Mouse (Mus musculus): Measurements from ENCODE around the gene Naa40.

Gene Naa40

DNA sequence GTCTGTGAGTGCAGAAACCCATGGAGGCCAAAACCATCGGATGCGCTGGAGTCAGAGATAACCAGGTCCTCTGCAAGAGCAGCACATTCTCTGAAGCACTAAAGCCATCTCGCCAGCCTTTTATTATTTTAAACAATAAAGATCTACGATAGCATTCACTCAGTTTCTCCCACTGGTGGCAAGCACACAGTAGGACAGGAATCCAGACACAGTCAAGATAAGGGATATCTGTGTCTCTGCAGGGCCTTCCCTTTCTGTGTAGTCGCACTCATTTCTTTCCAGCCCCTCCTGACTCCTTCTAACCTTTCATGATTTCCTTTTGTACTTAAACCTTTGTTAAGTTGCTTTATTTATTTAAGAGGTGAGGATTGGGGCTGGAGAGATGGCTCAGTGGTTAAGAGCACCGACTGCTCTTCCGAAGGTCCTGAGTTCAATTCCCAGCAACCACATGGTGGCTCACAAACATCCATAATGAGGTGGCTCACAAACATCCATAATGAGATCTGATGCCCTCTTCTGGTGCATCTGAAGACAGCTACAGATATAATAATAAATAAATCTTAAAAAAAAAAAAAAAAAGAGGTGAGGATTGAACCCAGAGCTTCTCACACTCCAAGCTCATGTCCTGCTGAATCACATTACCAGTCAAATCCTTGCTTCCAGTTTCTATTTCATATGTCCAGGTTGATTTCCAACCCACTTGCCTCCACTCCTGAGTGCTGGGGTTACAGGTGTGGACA lies 30.9 kb downstream of the Naa40 start:
- DNase-seq: no peak

DNA sequence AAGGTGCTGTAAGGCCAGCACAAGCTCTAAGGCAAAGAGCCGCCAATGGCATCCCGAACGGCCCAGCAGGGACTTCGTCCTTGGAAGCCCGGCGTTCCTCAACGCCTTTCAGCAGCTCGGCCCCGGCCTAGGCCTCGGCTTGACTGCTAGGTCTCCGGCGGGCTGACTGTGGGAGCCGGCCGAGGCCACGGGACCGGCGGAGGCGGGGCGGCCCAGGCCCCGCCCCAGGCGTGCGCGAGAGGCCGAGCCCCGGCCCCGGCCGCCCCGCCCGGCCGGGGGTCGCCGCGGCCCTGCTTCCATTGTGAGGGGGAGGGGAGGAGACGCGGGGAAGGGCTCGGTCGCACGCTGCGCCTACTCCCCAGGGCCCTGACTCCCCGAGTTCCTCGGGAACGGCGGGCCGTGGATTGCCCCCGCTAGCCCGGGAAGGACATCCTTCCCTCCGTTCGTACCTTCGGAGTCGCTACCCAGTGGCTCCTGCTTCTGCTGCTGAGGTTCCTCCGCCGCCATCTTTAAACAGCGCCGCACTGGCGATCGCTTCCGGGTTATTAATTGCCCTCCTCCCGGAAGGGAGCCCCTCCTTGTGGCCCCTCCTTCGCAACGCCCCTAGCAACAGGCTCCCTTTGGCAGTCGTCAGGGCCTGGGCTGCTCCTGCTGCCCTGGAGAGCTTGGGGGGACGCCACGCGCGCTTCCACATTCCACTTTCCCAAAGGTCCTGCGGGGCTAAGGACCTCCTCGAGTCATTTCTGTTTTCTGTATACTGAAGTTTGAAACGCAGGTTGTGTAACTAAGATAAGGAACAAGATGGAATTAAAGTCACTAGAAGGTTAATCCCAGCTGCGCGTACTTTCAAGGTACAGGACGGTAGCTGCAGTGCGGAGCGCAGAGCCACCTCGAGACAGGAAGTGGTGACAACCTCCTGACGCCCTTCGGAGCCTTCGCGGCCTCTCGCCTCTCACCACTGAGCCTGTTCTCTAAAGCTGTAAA lies 34.9 kb downstream of the Naa40 start, which contains the start of gene Otub1:
Gene Otub1 (minus strand): TSS at position 564 of the 984 bp plus-strand sequence.
- peak; percentile 94 for DNase-seq

DNA sequence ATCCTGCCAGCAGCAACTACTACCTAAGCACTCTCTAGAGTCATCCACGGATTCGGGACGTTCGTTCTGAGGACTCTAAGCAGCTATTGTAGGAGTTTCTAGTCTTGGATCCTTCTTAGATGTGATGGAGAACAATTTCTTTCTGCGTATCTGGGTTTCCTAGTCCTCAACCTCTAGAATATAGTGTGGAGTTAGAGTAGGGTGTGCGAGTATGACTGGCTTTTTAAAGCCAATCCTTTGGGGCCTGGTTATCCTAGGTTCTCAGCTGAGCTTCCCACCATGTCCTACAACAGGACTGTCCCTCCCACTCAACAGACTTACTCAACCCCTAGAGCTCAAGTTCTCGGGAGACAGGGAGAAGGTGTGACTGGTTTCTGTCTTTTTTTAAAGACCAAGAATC lies 35.7 kb downstream of the Naa40 start:
- no peak for DNase-seq

DNA sequence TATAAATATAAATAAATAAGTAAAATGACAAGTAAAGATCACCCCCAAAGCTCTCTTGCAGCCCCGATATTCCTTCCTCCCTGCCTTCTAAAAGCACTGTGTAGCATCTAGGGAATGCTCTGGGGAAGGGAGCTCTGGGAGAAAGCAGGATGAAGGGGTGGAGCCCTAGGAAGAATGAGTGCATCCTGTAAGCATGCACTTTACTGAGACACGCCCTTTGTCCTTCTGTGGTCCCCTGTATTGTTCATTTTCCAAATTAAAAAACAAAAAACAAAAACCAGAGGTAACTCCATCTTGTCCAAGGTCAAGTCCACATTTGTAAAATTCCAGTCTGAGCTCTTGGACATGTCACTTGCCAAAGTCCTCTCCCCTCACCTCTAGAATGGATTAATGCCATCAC lies 36.1 kb downstream of the Naa40 start:
- DNase-seq: no peak

DNA sequence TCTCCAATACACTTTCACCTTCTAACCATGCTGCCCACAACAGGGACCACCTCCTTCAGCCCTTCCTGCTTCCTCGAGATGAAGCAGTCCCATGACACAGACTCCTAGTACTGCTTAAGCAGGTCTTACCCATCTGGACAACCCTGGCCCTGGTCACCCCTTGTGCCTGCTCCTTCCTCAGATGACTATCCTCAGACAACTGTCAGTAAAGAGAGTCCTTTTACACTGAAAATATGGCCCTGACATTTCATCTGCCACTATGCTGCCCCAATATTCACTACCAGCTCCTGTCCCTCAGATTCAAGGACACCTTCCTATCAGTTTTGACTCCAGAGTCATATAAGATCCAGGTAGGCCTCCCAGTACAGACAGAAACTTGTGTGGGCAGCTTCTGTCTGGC lies 40.6 kb downstream of the Naa40 start:
- no peak for DNase-seq

DNA sequence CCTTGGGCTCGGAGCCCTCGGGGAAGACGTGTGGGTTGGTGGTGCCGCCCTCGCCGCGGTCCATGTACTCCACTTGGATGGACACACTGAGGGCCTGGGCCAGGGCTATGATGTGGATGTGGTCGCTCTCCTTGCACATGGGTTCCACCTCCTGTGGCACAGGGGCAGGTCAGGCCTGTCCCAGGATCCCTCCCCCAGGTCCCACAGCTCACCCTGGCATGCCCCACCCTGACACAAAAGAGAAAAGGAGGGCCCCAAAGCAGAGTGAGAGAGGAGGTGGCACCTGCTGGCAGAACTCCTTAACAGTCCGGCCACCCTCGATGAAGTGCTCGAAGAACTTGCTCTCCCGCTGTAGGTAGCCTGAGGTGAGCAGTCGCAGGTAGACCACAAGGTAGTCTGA lies 41.9 kb downstream of the Naa40 start:
- no peak for DNase-seq

DNA sequence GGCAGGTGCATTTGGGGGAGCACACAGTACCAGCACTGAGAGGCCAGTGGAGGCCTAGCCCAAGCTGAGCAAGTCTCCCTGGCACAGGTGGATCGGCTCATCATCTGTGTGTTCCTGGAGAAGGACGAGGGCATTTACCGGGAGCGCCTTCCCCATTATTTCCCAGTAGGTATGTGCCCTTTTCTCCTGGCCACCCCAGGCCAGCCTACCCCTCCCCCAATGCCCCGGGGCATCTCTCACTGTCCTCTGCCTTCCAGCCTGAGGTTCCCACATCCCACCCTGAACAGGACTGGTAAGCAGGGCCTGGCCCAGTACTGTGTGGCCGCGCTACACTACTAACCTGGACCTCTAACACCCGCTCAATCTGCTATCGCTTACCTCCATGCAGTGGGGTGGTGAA lies 43.5 kb downstream of the Naa40 start:
- no peak for DNase-seq

DNA sequence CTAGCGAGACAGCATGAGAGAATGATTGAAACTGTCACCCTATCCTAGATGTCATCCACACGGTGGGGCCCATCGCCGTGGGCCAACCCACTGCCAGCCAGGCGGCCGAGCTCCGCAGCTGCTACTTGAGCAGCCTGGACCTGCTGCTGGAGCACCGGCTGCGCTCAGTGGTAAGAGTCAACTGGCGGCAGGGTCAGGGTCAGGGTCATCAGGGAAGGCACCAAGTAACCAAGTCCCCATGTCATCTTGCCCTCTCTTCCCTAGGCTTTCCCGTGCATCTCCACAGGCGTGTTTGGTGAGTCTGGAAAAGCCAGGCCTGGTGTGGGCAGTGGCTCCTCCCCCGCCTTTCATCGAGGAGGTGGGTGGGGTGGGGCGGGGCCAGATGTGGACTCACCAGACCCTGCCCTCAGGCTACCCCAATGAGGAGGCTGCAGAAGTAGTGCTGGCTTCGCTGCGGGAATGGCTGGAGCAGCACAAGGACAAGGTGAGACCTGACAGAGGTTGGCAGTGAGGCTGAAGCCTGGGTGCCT lies 44.2 kb downstream of the Naa40 start:
- no peak for DNase-seq

DNA sequence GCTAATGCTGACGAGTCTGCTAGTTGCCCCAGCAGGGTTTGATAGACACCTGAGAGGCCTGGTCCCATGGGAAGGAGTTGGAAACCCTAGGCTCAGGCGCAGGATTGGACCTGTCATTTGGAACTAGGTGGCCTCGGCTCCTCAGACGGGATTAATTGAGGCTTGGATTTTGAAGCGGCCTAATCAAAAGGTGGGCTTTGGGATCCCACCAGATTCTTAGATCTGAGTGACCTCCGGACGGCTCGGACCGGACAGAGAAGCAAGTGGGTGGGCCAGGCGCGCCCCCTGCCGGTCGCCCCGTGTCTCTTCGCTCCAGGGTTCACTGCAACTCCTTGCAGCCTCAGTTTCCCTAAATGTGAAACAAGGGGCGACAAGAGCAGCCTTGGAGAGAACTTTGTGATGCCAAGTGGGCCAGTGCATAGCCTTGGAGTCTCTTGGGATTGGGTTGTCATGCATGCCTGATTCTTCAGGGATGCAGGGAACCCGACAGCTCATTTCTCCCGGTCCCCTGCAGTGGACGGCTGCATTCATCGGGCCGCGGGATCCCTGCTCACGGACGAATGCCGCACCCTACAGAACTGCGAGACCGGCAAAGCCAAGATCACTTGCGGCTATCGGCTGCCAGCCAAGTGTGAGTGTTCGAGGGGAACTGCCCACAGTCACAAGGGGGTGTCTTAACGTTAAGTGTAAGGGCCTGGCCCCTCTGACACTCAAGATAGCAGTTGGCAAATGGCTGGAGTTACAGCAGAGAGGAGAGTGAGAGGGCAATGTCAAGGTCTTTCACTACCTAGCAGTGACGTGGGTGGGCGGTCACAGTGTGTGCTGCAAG lies 44.9 kb downstream of the Naa40 start:
- no peak for DNase-seq

DNA sequence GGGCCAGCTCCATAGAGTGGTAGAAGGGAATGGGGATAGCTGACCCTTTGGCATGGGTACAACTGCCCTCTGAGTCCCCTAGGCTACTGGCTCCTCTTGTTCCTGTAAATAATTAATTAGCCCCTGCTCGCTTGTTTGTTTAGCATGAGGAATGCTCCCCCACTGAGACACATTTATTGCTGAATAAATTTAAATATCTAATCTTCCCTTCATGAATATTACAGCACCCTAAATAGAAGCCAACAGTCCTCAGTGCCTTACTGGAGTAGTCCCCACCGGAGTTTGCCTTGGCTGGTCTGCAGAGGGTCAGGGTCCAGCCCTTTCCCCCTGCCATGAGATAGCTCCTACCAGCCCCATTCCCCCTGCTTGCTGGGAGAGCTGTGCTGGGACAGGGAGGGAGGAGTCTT lies 48.4 kb downstream of the Naa40 start:
- no peak for DNase-seq

DNA sequence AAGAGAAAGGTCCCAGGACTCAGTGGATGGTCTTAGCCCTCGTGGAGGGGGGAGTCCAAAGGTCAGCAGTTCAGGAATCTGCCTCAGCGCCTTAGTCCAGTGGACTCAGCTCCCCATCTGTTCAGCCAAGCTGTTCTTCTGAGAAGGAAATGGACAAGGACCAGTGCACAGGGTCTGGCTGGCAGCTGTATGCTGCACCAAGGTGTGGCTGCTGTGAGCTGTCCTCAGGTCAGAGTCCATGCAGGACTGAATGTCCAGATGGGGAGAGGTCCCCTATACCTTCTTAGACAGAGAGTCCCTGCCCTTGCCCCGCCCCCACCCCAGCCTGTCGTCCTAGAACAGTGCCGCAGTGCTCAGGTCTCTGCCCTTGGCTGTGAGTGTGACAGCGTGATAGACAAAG lies 49.3 kb downstream of the Naa40 start:
- DNase-seq: no peak

DNA sequence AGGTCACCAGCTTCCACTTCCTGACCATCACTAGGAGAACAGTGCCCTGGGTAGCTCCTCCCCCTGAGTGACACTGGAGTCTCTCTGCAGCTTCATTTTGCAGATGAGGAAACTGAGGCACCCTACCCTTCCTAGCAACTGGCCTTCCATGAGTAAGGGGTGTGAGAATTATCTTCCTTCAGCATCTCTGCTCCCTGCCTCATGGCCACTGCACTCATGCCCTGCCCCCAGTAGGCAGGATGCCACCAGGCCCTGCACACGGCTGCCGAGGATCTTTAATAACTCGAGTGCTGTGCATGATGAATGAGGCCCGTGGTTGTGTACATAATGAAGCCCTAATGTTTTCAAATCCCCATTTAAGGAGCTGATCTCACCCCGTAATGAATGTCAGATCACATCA lies 50.0 kb downstream of the Naa40 start:
- no peak for DNase-seq

DNA sequence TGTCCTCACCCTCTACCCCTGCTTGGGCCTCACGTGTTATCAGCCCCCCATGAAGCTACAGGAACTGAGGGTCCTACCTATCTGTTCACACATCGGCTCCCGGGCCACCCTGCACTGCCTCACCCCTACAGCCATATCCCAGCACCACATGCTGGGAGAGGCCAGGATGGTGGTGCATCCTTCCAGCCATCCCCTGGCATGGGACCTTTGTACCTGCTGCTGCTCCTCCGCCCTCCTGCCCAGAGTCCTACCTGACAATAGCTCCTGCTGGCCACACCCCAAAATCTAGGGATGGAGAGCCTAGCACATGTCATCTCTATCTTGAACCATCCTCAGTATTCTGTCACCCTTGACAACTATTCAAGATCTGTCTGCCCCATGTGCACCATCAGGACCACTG lies 52.0 kb downstream of the Naa40 start:
- no peak for DNase-seq

DNA sequence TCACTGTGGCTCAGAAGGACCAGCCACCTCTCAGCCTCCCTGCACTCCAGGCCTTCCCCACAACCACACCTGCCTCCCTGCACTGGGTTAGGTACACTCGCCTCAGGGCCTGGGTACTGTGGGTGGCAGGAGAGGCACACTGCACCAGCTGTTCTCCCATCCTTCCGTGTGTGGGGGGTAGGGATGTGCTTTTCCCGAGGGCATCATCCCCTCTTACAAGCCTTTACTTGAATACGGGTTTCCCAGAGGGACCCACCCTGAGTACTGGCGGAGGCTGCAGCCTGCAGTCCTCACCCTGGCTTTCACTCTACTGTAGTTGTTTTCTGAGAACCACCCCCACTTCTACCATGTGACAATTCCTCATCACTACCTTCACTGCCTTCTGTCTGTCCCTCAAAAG lies 53.8 kb downstream of the Naa40 start:
- no peak for DNase-seq

DNA sequence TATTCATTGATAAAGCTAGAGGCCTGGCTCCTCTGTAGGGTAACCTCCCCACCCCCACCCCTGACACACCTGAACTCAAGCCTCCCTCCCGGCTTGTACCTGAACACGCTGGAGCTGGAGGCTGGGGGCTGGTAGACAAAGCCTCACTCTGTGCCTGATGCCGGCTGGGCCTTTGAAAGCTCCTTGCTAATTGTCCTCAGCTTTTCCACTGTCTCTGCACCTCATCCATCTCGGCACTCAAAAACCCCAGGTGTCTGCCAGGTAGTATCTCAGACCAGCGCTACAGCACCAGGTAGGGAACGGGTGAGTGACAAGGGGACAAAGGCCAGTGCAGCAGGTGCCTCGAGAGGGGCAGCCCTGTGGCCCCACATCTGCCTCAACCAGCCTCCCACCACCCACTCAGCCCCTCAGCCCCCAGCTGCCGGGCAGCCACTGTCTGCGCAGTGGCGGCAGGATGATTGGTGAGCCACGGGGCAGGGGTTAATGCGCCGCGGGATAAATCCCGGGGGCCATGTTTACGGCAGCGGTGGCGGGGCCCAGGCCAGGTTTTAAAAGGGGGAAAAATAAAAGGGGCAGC lies 55.2 kb downstream of the Naa40 start:
- DNase-seq: no peak

DNA sequence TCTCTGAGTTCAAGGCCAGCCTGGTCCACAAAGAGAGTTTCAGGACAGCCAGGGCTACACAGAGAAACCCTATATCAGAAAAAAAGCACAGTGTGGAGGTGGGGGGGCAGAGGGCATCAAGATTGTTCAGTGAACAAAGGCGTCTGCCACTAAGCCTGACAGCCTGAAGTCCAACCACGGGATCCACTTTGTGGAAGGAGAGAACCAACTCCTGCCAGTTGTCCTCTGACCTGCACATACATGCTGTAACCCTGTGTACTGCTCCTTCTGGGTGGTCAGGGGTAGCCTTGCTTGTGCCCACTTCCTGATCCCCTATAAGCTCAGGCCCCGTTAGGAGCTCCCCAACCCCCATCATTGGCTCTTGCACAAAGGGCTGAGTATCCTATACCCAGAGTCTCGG lies 55.9 kb downstream of the Naa40 start:
- DNase-seq: no peak

DNA sequence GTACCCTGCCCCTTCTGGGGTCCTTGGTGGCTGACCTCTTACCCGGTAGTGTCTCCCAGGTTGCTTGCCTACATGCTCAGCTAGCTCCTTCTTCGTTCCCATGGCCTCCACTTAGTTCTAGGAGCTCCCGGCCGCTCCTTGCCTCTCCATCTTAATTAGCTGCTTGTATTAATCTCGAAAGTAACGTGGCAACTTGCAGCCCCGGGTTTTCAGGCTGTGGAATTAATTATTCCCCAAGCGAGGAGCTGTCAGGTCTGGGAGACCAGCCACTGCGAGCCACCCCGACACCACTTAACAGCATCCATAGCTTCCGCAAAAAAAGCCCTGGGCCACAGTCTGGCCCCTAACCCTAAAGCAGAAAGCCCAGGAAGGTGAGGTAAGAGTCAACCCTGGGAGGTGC lies 57.6 kb downstream of the Naa40 start:
- no peak for DNase-seq

DNA sequence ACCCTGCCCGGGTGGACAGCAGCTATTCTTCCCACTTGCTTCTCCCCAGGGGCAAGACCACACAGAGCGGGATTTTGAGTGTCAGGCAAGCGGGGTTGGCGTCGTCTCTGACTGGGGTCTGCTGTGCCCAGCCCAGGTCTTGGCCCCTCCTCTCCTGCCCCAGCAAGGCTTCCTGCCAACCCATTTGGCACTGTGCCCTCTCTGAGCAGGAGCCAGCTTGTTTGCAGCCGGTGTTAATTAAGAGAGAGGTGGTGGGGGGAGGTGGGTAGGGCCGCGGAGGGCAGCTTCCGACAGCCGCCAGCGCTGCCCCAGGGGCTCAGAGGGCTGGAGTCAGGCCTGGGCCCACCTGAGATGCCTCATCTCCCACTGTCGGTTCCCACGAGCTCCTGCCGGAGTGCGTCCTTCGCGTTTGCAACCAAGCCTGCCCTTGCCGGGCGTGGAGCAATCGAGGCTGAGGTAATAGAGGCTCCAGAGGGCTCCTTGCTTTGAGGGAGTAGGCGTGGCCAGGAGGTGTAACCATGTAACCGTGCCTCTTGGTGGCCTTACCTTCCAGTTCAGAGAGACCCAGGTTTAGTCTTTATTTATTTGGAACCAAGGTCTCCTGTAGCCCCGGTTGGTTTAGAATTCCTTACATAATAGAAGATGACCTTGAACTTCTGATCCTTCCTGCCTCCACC lies 58.6 kb downstream of the Naa40 start:
- peak; percentile 61 for DNase-seq

DNA sequence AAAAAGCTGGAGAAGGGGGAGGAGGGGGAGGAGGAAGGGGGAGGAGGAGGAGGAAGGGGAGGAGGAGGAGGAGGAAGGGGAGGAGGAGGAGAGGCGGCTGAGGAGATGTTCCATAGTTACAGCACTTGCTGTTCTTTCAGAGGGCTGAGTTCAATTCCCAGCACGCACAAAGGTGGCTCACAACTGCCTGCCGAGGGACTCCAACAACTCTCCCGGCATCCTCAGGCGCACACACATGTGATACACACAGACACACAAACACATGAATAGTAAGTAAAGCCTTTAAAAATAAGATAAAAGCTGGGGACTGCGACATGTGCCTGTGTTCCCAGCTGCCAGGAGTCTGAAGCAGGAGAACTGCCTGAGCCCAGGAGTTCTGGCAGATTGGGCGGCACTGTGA lies 59.5 kb downstream of the Naa40 start:
- DNase-seq: no peak

DNA sequence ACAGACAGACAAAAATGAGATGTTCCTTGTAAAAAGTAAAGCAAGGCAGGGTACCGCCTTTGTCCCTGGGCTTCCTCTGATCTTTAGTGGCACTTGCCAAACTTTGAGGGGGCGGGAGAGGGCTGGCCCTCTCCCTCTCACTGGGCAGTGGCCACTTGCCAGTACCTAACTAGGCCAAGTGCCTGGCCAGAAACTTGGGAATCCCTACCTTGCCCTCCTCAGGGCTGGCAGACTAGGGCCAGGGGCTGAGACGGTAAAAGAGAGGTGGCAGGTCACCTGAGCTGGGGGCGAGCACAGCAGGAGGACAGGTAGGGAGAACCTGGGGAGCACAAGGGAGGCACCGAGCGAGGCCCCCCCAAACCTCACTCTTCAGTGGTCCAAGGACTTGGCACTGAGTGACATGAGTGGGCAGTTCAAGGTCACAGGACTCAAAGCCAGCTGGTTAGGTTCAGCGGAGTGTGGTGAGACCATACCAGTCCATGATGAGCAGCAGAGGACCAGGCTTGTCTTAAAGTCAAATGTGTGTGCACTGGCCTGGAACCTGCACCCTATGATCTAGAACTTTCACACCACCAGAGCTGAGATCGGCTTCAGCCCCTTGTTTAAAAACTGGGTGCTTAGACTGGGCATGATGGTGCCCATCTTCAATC lies 60.1 kb downstream of the Naa40 start:
- no peak for DNase-seq

DNA sequence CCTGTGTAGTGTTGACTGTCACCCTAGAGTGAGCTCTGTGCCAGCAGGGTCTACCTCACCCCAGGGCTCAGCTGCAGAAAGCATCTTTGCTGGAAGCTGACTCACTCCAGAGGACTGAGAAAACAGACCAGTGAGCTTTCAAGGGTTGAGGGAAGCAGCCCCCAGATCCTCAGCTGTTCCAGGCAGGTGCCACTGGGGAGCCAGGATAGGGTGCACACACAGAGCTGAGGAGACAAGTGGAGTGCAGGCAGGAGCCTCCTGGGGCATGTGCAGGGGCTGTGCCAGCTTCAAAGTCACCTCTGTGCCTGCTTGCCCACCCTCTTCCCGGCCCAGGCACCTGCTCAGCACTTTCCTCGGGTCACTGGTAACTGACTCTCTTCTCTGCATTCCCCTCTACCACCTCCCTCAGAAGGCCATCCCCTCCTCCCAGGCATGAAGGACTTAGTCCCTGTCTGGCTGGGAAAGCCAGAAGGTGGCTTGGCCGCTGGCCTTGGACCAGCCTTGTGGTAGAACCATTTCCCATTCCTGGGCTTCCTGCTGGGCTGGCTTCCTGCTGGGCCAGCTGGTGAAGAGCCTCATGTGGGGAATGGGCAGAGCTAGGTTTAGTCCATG lies 62.0 kb downstream of the Naa40 start:
- DNase-seq: no peak
